Mouse (Mus musculus) gastrocnemius, adult 18-20 months (tissue): Measurements from ENCODE around the gene 4930447C04Rik. TPM values are rescaled to one million over a fixed set of nuclear protein-coding genes. Genes with fewer than 3 reads are reported as not detected.
A peak's percentile ranks its signal among the peaks of the same experiment; 100 is the strongest.

ENCODE experiments used
- DNase-seq: peaks from one replicate; pipeline ENCODE4 v3.0.0; 2021; ENCODE audit warnings: low spot score
- total RNA-seq, 2 experiments: library from RNA; stranded (reverse); gene quantifications; 2 replicates each; pipeline ENCODE4 v1.2.3; 2021

4930447C04Rik gene
- total RNA-seq, 2 experiments from 2014 or later, result 0.26 TPM; not detected in 1

GRCm38 (mm10) chr12:72843555-72843954 lies 97.0 kb downstream of the 4930447C04Rik start:
- no peak for DNase-seq

- no peak for DNase-seq
Measured at GRCm38 (mm10) chr12:72843135-72843534, 97.4 kb downstream of the 4930447C04Rik start.

GRCm38 (mm10) chr12:72841500-72841899 lies 99.1 kb downstream of the 4930447C04Rik start:
- no peak for DNase-seq

- DNase-seq, result no peak
Measured at GRCm38 (mm10) chr12:72837302-72837701, 103.3 kb downstream of the 4930447C04Rik start.

GRCm38 (mm10) chr12:72835518-72836015 lies 105.0 kb downstream of the 4930447C04Rik start:
- no peak for DNase-seq

- DNase-seq, result peak; percentile 12
Measured at GRCm38 (mm10) chr12:72834773-72835517, 105.6 kb downstream of the 4930447C04Rik start.

GRCm38 (mm10) chr12:72831711-72832432 lies 108.7 kb downstream of the 4930447C04Rik start:
- DNase-seq, result peak; percentile 64

Other genes with a start within 250 kb of the 4930447C04Rik start
- 100 to 1,000 TPM; 302 to 318 TPM for gene Ppm1a, start 183.3 kb downstream of the 4930447C04Rik start, total RNA-seq
- gene Six6, start 882 bp downstream of the 4930447C04Rik start, total RNA-seq, result not detected
- gene Six1, start 113.1 kb upstream of the 4930447C04Rik start, total RNA-seq, result 10 to 100 TPM; 68.5 to 72.6 TPM
- gene Six4, start 172.7 kb upstream of the 4930447C04Rik start, total RNA-seq, result 10 to 100 TPM; 13.9 to 16.3 TPM
- gene Mnat1, start 182.9 kb upstream of the 4930447C04Rik start, total RNA-seq, result 10 to 100 TPM; 18.2 to 18.8 TPM